Mouse (Mus musculus): Measurements from ENCODE around the gene Pdp2. TPM values are rescaled to one million over a fixed set of nuclear protein-coding genes. Genes with fewer than 3 reads are reported as not detected.

Gene Pdp2
- total RNA-seq, 2 experiments from 2014 or later, result 34.8 to 34.9 TPM

- DNase-seq (ENCODE audit: low spot score in 2 of 2), result no peak
Observed at GRCm38 (mm10) chr8:104595773-104596536, 4.7 kb downstream of the Pdp2 start.

DNA sequence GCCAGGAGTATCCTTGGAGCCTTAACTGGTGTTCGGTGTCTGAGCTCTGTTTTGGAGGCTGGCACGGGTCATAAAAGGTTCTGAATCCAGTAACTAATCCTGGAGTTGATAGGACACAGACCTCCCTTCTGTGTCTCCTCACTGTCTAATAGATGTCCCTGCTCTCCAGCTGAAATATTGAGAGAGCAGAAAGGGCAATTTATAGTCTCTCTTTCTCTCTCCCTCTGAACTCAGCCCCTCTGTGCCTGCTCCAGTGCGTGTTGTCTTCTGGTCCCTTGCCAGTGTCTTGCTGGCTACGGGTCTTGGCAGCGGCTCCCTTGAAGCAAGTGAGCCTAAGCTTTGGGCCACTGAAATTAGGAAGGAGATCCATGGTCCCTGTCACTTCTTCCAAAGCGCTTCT is 6.4 kb downstream of the Pdp2 start:
- no peak for DNase-seq (ENCODE audit: low spot score in 2 of 2)

DNA sequence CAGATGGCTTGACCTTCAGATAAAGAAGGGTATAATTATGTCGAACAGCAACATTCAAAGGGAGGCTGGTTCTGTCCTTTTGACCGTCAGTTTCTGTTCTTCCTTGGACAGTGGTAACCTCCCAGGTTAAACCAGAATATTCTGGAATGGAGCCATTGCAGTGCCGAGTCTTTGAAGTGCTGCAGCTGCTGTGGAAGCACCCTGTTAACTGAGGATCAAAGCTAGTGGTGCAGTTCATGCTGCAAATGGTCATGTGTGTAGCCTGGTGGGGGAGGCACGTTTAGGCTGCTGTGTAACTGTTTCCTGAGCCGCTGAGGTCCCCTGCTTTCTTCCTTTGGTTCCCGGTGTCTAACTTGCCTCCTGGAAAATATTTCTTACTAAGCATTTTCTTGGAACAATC is 7.2 kb downstream of the Pdp2 start:
- DNase-seq (ENCODE audit: low spot score in 2 of 2), result no peak

DNA sequence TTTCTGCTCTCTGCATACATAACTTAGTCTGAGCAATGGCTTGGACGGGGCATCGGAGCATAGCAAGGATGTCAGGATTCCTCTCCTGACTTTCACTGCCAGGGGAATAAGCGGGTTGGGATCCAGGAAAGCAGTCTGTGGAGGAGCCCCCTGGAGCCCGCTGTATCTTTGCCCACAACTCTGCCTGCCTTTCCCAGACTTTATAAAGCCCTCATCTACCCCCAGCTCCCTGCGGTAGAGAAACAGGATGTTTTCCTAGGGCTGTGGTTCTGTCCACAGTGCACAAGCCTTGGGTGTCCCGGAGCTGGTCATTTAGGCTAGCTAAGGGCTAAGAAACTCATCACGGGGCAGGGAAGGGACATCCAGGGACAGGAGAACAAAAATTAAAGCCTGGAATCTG is 10.1 kb downstream of the Pdp2 start:
- DNase-seq (ENCODE audit: low spot score in 2 of 2), result no peak

DNA sequence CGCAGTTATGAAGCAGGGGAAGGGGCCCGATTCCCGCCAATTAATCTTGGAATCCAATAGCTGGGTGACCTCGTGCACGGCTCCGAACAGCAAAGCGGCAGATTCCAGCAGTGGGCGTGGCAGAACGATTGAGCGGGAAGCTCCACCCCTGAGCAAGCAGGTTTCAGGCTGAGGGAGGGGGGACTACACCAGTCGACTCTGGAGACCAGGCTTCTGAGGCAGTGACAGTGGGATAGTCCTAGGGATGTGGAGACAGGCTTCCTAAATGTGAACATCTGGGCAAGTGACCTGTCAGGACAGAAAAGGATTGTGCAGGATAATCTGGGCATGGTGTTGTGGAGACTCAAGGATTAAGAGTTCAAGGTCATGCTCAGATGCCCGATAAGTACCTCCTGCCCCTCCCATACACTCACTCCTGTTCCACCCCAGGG is 10.7 kb downstream of the Pdp2 start:
- DNase-seq (ENCODE audit: low spot score in 2 of 2), result no peak

DNA sequence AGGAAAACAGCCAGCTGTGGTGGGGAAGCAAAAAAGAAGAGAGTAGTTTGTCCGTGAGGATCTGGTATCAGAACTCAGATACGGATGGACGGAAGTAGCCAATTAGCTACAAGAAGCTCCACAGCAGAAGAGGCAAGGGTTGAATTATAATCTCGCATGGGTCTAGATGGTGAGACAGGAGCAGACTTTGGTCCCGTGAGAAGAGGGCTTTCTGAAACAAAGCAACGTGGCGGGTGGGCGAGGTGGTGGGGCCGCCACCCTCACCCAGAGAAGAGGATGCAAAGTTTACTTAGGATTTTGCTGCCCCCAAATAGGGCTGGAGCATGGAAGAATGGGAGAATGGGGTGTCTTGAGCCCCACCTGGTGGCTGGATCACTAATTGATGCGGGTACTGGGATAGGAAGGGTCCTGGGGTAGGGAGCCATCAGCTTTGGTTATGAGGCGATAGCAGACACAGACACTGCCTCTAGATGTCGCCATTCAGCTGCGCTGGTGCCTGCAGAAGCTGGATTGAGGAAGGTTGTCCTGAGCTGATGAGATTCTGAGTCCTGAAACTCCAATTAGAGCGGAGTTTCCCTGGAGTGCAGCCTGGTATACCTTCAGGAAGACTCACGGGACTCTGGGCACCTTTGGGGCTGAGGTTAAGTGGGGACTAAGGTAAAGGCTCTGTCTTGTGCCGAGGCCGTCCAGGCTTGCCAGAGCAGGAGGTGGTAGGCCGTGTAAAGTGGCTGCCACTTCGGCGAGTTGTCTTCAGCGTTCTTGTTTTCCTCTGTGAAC is 11.4 kb downstream of the Pdp2 start:
- DNase-seq (ENCODE audit: low spot score in 2 of 2), result peak; percentile 74 to 77

- no peak for DNase-seq (ENCODE audit: low spot score in 2 of 2)
Observed at GRCm38 (mm10) chr8:104603245-104603593, 12.0 kb downstream of the Pdp2 start.

- DNase-seq (ENCODE audit: low spot score in 2 of 2), result no peak
Observed at GRCm38 (mm10) chr8:104606329-104606728, 15.1 kb downstream of the Pdp2 start.

GRCm38 (mm10) chr8:104607944-104608343 is 16.7 kb downstream of the Pdp2 start:
- DNase-seq (ENCODE audit: low spot score in 2 of 2), result no peak

GRCm38 (mm10) chr8:104609222-104609621 is 18.0 kb downstream of the Pdp2 start:
- no peak for DNase-seq (ENCODE audit: low spot score in 2 of 2)

GRCm38 (mm10) chr8:104610185-104610766 is 19.0 kb downstream of the Pdp2 start:
- no peak for DNase-seq (ENCODE audit: low spot score in 2 of 2)

DNA sequence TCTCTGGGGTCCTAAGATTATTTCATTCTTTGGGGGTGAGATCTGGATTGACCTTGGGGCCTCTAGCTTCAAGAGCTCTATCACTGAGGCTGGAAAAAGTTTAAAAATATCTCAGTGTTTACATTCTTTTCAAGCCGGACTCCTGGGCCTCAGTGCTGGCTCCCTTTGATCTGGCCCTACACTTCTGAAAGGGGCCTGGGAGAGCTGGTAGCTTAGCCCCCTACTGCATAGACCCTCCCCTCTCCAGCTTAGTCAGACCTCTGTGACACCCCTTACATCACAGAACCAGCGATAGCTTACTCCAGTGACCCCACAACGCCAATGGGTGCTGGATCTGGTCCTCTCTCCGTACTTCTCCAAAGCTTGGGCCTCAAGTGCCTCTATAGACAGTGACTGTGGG is 20.4 kb downstream of the Pdp2 start:
- no peak for DNase-seq (ENCODE audit: low spot score in 2 of 2)

GRCm38 (mm10) chr8:104613119-104613518 is 21.9 kb downstream of the Pdp2 start:
- no peak for DNase-seq (ENCODE audit: low spot score in 2 of 2)

DNA sequence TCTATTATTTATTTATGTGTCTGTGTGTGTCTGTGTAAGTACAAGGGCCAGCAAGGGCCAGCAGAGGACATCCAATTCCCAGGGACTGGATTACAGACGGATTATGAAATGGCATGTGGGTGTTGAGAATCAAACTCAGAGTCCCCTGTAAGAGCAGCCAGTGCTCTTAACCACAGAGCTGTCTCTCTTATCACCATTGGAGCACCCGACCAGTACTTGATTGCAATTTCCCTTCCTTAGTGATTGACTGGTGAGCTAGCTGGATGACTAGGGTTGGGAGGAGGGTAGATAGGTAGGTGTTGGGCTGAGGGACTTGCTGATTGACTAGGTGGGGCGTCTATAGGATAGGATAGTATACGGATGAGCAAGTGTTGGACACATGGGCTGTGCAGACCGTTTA is 29.5 kb downstream of the Pdp2 start:
- no peak for DNase-seq (ENCODE audit: low spot score in 2 of 2)

DNA sequence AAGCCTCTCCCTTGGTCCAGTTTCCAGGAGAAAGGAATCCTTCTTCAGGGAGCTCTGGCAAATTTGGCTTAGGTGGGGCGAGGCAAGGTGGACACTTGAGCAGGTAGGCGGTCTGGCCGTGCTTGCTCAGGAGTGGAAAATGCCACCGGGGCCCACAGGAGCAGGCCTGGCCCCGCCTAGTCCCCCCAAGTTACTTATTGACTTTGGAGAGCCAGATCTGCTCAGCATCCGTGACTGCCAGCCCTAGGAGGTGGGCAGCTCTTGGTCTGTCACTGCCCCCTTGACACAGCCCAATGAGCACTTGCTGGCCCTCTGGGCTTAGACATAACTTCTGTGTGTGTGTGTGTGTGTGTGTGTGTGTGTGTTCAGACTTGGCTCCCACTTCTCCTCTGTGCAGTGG is 32.9 kb downstream of the Pdp2 start, which contains the start of gene Cdh16:
TSS of gene Cdh16 (minus strand) at position 236 of the 400 bp plus-strand sequence.
- no peak for DNase-seq (ENCODE audit: low spot score in 2 of 2)

GRCm38 (mm10) chr8:104627065-104627740 is 36.0 kb downstream of the Pdp2 start:
- DNase-seq (ENCODE audit: low spot score in 2 of 2), result peak in 1 of 2 experiments; percentile 13

- peak in 1 of 2 experiments; percentile 20 for DNase-seq (ENCODE audit: low spot score in 2 of 2)
Observed at GRCm38 (mm10) chr8:104628402-104628801, 37.2 kb downstream of the Pdp2 start.

GRCm38 (mm10) chr8:104629306-104630110 is 38.3 kb downstream of the Pdp2 start:
- DNase-seq (ENCODE audit: low spot score in 2 of 2), result peak in 1 of 2 experiments; percentile 39

DNA sequence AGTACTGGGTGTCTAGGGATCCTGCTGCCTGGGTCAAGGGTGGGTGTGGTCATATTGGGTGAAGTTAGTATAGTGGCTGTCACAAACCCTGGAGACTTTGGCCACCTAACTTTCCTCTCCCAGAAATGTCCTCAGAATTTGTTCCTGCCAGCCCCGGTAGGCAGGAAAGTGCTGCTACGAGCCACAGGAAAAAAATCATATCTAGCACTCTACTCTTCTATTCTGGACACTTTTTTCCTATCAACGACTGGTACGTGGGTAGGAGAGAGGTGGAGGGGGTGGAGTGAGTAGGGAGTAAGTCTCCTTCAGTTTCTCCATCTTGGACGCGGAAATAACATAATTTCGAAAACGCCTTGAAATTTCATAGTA is 38.8 kb downstream of the Pdp2 start:
- no peak for DNase-seq (ENCODE audit: low spot score in 2 of 2)

GRCm38 (mm10) chr8:104630574-104630973 is 39.3 kb downstream of the Pdp2 start:
- DNase-seq (ENCODE audit: low spot score in 2 of 2), result peak in 1 of 2 experiments; percentile 35
